Mouse (Mus musculus): ENCODE measurements at regions not wholly inside any gene's neighbourhood (a gene's known extent, or its start where the extent isn't known, plus 50 kb on each side); places are given as distances from the start of the nearest gene placed in this dataset.

DNA sequence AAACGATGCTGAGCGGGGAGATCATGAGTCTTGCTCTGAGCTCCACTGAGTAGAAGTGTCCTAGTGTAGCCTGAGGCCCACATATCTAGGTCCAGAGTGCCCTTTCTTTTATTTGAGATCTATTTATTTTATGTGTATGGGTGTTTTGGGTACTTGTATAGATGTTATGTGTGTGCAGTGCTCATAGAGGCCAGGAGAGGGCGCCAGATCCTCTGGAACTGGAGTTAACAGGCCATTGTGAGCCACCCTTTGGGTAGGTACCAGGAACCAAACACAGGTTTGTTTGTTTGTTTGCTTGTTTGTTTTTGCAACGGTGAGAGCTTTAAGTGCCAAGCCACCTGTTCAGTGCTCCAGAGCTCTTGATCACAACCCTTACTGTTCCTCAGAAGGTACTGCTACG is 378.5 kb upstream of the Kazn start:
- TF ChIP-seq CTCF (IDR thresholded peaks at IDR 0.05; ENCODE audit: extremely low read depth, insufficient read depth, insufficient read length, insufficient replicate concordance): no peak
- TF ChIP-seq POLR2A (IDR thresholded peaks at IDR 0.05; ENCODE audit: low read depth, low read length): no peak
